Mouse (Mus musculus): Measurements from ENCODE around the gene Ccdc194. TPM values are rescaled to one million over a fixed set of nuclear protein-coding genes. Genes with fewer than 3 reads are reported as not detected.
A peak's percentile ranks its signal among the peaks of the same experiment; 100 is the strongest.
"Not testable (repeated sequence)": the region's sequence is repeated elsewhere in the genome, so short reads cannot be mapped to it uniquely, and the experiment has no call there.

Ccdc194 gene
- polyA plus RNA-seq, 1 experiment from 2014 or later, result 0.09 TPM

- Histone ChIP-seq H3K27ac (no peak overlapping the region), H3K36me3 (ENCODE audit: poor library complexity, severe bottlenecking) (peaks cover 35% of the 10 kb centered on the region), H3K4me3 (no peak overlapping the region), H3K9me3 (replicated peaks) (no peaks in the 10 kb centered on the region), H3K4me2 (no peak overlapping the region), H3K9ac (no peak overlapping the region), H3K27me3 (no peaks in the 10 kb centered on the region), H3K4me1 (peaks cover 11% of the 10 kb centered on the region)
- no peak for ATAC-seq
- WGBS, result 86% methylated on average over 7 of the region's 7 CpGs
Measured at GRCm38 (mm10) chr8:71547590-71547989, 22.1 kb upstream of the Ccdc194 start.

- Histone ChIP-seq H3K4me2 (no peak overlapping the region), H3K4me3 (no peak overlapping the region)
- 95% methylated on average over 11 of the region's 11 CpGs for WGBS
Measured at GRCm38 (mm10) chr8:71545053-71545452, 19.5 kb upstream of the Ccdc194 start.

GRCm38 (mm10) chr8:71543755-71544154, 18.2 kb upstream of the Ccdc194 start:
- H3K9me3 ChIP-seq (replicated peaks), result no peaks in the 10 kb centered on the region
- H3K36me3 ChIP-seq (ENCODE audit: poor library complexity, severe bottlenecking), result peaks cover 35% of the 10 kb centered on the region
- H3K27me3 ChIP-seq, result peaks cover 4% of the 10 kb centered on the region; the same call in 1 of the 2 replicates
- WGBS, result 92% methylated on average over 9 of the region's 9 CpGs
- peaks cover 11% of the 10 kb centered on the region for H3K4me1 ChIP-seq
- peak overlapping the region; percentile 89 for H3K4me2 ChIP-seq
- no peak overlapping the region for H3K27ac ChIP-seq
- peak overlapping the region; percentile 86 for H3K9ac ChIP-seq
- H3K4me3 ChIP-seq, result peak overlapping the region; percentile 92
- ATAC-seq, result no peak

More at GRCm38 (mm10) chr8:71545053-71545452, 19.5 kb upstream of the Ccdc194 start:
- Histone ChIP-seq H3K9ac (no peak overlapping the region), H3K36me3 (ENCODE audit: poor library complexity, severe bottlenecking) (peaks cover 35% of the 10 kb centered on the region), H3K4me1 (peaks cover 11% of the 10 kb centered on the region), H3K27me3 (0 out of 2 replicates have a peak, but pooled peaks cover under 1% of the 10 kb centered on the region), H3K9me3 (replicated peaks) (no peaks in the 10 kb centered on the region), H3K27ac (no peak overlapping the region)
- no peak for ATAC-seq

- Histone ChIP-seq H3K9ac (peak within 1 kb of the TSS; percentile 86), H3K9me3 (replicated peaks) (no peaks in the 10 kb centered on the region), H3K4me2 (peak within 1 kb of the TSS; percentile 89), H3K27me3 (peaks cover 13% of the 10 kb centered on the region), H3K4me3 (peak within 1 kb of the TSS; percentile 92), H3K4me1 (peaks cover 11% of the 10 kb centered on the region), H3K27ac (no peak within 1 kb of the TSS), H3K36me3 (ENCODE audit: poor library complexity, severe bottlenecking) (peaks cover 27% of the 10 kb centered on the region)
- WGBS, result under 1% methylated on average over 55 of the region's 55 CpGs
- peak; percentile 96 for ATAC-seq
Measured at GRCm38 (mm10) chr8:71542632-71543343, 17.3 kb upstream of the Ccdc194 start, which contains the start of gene Mvb12a. TSS of gene Mvb12a (plus strand) at chr8:71542922.

GRCm38 (mm10) chr8:71537028-71537867, 11.7 kb upstream of the Ccdc194 start, which contains the start of gene Bst2:
TSS of gene Bst2 (minus strand) at chr8:71537456.
- peak within 1 kb of the TSS; percentile 24 for H3K4me3 ChIP-seq
- no peaks in the 10 kb centered on the region for H3K9me3 ChIP-seq (replicated peaks)
- 3% methylated on average over 37 of the region's 37 CpGs for WGBS
- H3K9ac ChIP-seq, result no peak within 1 kb of the TSS
- H3K36me3 ChIP-seq (ENCODE audit: poor library complexity, severe bottlenecking), result no peaks in the 10 kb centered on the region
- peak within 1 kb of the TSS; percentile 55 for H3K4me2 ChIP-seq
- no peak within 1 kb of the TSS for H3K27ac ChIP-seq
- H3K4me1 ChIP-seq, result peaks cover 5% of the 10 kb centered on the region; the same call in 1 of the 2 replicates
- H3K27me3 ChIP-seq, result peaks cover 37% of the 10 kb centered on the region
- no peak for ATAC-seq

GRCm38 (mm10) chr8:71535663-71536062, 10.2 kb upstream of the Ccdc194 start:
- 72% methylated on average over 5 of the region's 5 CpGs for WGBS
- Histone ChIP-seq H3K4me2 (no peak overlapping the region), H3K27ac (no peak overlapping the region), H3K9me3 (replicated peaks) (no peaks in the 10 kb centered on the region), H3K4me1 (peaks cover 5% of the 10 kb centered on the region; the same call in 1 of the 2 replicates), H3K9ac (no peak overlapping the region), H3K27me3 (peaks cover 37% of the 10 kb centered on the region), H3K4me3 (no peak overlapping the region), H3K36me3 (ENCODE audit: poor library complexity, severe bottlenecking) (no peaks in the 10 kb centered on the region)
- ATAC-seq, result no peak

GRCm38 (mm10) chr8:71534263-71534810, 8.8 kb upstream of the Ccdc194 start:
- ATAC-seq, result no peak
- no peak overlapping the region for H3K4me3 ChIP-seq
- H3K9ac ChIP-seq, result no peak overlapping the region
- H3K27ac ChIP-seq, result no peak overlapping the region
- H3K4me1 ChIP-seq, result peaks cover 5% of the 10 kb centered on the region; the same call in 1 of the 2 replicates
- 35% methylated on average over 3 of the region's 3 CpGs for WGBS
- H3K27me3 ChIP-seq, result peaks cover 33% of the 10 kb centered on the region
- H3K36me3 ChIP-seq (ENCODE audit: poor library complexity, severe bottlenecking), result no peaks in the 10 kb centered on the region
- H3K4me2 ChIP-seq, result no peak overlapping the region
- no peaks in the 10 kb centered on the region for H3K9me3 ChIP-seq (replicated peaks)

- H3K9me3 ChIP-seq (replicated peaks); H3K4me1 ChIP-seq; H3K4me3 ChIP-seq; H3K36me3 ChIP-seq (ENCODE audit: poor library complexity, severe bottlenecking); ATAC-seq; H3K9ac ChIP-seq; H3K4me2 ChIP-seq; H3K27ac ChIP-seq: not testable (repeated sequence)
- H3K27me3 ChIP-seq, result peaks cover 29% of the 10 kb centered on the region
- 75% methylated on average over 7 of the region's 12 CpGs for WGBS
Measured at GRCm38 (mm10) chr8:71530735-71531467, 5.4 kb upstream of the Ccdc194 start.

GRCm38 (mm10) chr8:71528362-71529073, 3.0 kb upstream of the Ccdc194 start:
- H3K27ac ChIP-seq, result no peak overlapping the region
- no peak overlapping the region for H3K4me3 ChIP-seq
- H3K4me1 ChIP-seq, result peaks cover 12% of the 10 kb centered on the region
- no peaks in the 10 kb centered on the region for H3K9me3 ChIP-seq (replicated peaks)
- peaks cover 48% of the 10 kb centered on the region for H3K27me3 ChIP-seq
- H3K4me2 ChIP-seq, result no peak overlapping the region
- H3K36me3 ChIP-seq (ENCODE audit: poor library complexity, severe bottlenecking), result no peaks in the 10 kb centered on the region
- H3K9ac ChIP-seq, result no peak overlapping the region
- WGBS, result 86% methylated on average over 11 of the region's 11 CpGs
- ATAC-seq, result no peak

GRCm38 (mm10) chr8:71527162-71527870, 1.8 kb upstream of the Ccdc194 start:
- ATAC-seq, result no peak; the same call in 1 of the 2 replicates
- peak overlapping the region; percentile 3; the same call in 1 of the 2 replicates for H3K9ac ChIP-seq
- H3K36me3 ChIP-seq (ENCODE audit: poor library complexity, severe bottlenecking), result no peaks in the 10 kb centered on the region
- H3K4me3 ChIP-seq, result no peak overlapping the region
- no peak overlapping the region for H3K27ac ChIP-seq
- peaks cover 12% of the 10 kb centered on the region for H3K4me1 ChIP-seq
- H3K4me2 ChIP-seq, result no peak overlapping the region
- 39% methylated on average over 3 of the region's 3 CpGs for WGBS
- H3K27me3 ChIP-seq, result peaks cover 59% of the 10 kb centered on the region
- no peaks in the 10 kb centered on the region for H3K9me3 ChIP-seq (replicated peaks)

All from forebrain, embryonic 13.5 days (tissue).